Mouse (Mus musculus) liver, embryonic 14.5 days (tissue): Measurements from ENCODE around the gene Tia1.

Source experiments
- CTCF ChIP-seq: IDR thresholded peaks from 2 replicates; pipeline ENCODE4 v1.5.1; 2016; ENCODE audit warnings: antibody characterized with exemption, low read depth, control low read depth
- EP300 ChIP-seq: IDR thresholded peaks from 2 replicates; pipeline ENCODE4 v1.6.1; 2016; ENCODE audit warnings: antibody characterized with exemption, low read depth

GRCm38 (mm10) chr6:86396581-86397256, 7.3 kb upstream of the Tia1 start, which contains the start of gene Pcyox1:
- TF ChIP-seq CTCF (no peak), EP300 (no peak)
